Mouse (Mus musculus): Measurements from ENCODE around the gene Adprh. TPM values are rescaled to one million over a fixed set of nuclear protein-coding genes. Genes with fewer than 3 reads are reported as not detected.
A peak's percentile ranks its signal among the peaks of the same experiment; 100 is the strongest.
"Not testable (repeated sequence)": the region's sequence is repeated elsewhere in the genome, so short reads cannot be mapped to it uniquely, and the experiment has no call there.

Gene Adprh
- polyA plus RNA-seq, 1 experiment from 2014 or later = 88.6 TPM

GRCm38 (mm10) chr16:38477241-38477608, 24.7 kb upstream of the Adprh start:
- WGBS = 45% methylated on average over 14 of the region's 14 CpGs
- Histone ChIP-seq H3K4me3 (ENCODE audit: low read length) (peak overlapping the region; percentile 54), H3K9ac (ENCODE audit: low read length) (peak overlapping the region; percentile 79), H3K27ac (ENCODE audit: low read length) (peak overlapping the region; percentile 95), H3K4me2 (ENCODE audit: low read depth, low read length) (peak overlapping the region; percentile 85), H3K4me1 (ENCODE audit: control insufficient read depth, insufficient read depth, low read length) (peaks cover 12% of the 10 kb centered on the region)
- H3K27me3 ChIP-seq (ENCODE audit: control insufficient read depth, insufficient read depth, low read length); H3K36me3 ChIP-seq (ENCODE audit: control insufficient read depth, insufficient read depth); H3K9me3 ChIP-seq (replicated peaks; ENCODE audit: control insufficient read depth, low read length); ATAC-seq (replicated peaks; ENCODE audit: extremely low read depth, insufficient read depth, low FRiP score): not testable (repeated sequence)

- H3K36me3 ChIP-seq (ENCODE audit: control insufficient read depth, insufficient read depth) = no peaks in the 10 kb centered on the region
- peak; percentile 79 for ATAC-seq (replicated peaks; ENCODE audit: extremely low read depth, insufficient read depth, low FRiP score)
- peak overlapping the region; percentile 85 for H3K4me2 ChIP-seq (ENCODE audit: low read depth, low read length)
- no peaks in the 10 kb centered on the region for H3K27me3 ChIP-seq (ENCODE audit: control insufficient read depth, insufficient read depth, low read length)
- H3K9ac ChIP-seq (ENCODE audit: low read length) = peak overlapping the region; percentile 79
- H3K27ac ChIP-seq (ENCODE audit: low read length) = peak overlapping the region; percentile 95
- no peaks in the 10 kb centered on the region for H3K9me3 ChIP-seq (replicated peaks; ENCODE audit: control insufficient read depth, low read length)
- 6% methylated on average over 34 of the region's 34 CpGs for WGBS
- peaks cover 12% of the 10 kb centered on the region for H3K4me1 ChIP-seq (ENCODE audit: control insufficient read depth, insufficient read depth, low read length)
- peak overlapping the region; percentile 54 for H3K4me3 ChIP-seq (ENCODE audit: low read length)
These were observed 24.1 kb upstream of the Adprh start for GRCm38 (mm10) chr16:38476312-38477240.

- H3K27me3 ChIP-seq (ENCODE audit: control insufficient read depth, insufficient read depth, low read length) = no peaks in the 10 kb centered on the region
- H3K4me1 ChIP-seq (ENCODE audit: control insufficient read depth, insufficient read depth, low read length) = peaks cover 12% of the 10 kb centered on the region
- H3K9ac ChIP-seq (ENCODE audit: low read length) = peak overlapping the region; percentile 79
- peak overlapping the region; percentile 95 for H3K27ac ChIP-seq (ENCODE audit: low read length)
- WGBS = 25% methylated on average over 4 of the region's 4 CpGs
- H3K36me3 ChIP-seq (ENCODE audit: control insufficient read depth, insufficient read depth) = no peaks in the 10 kb centered on the region
- ATAC-seq (replicated peaks; ENCODE audit: extremely low read depth, insufficient read depth, low FRiP score) = peak; percentile 1; the same call in 1 of the 2 replicates
- H3K4me3 ChIP-seq (ENCODE audit: low read length) = peak overlapping the region; percentile 54
- peak overlapping the region; percentile 85 for H3K4me2 ChIP-seq (ENCODE audit: low read depth, low read length)
- H3K9me3 ChIP-seq (replicated peaks; ENCODE audit: control insufficient read depth, low read length) = no peaks in the 10 kb centered on the region
These were observed 23.3 kb upstream of the Adprh start for GRCm38 (mm10) chr16:38475681-38476311.

- 83% methylated on average over 9 of the region's 9 CpGs for WGBS
- Histone ChIP-seq H3K36me3 (ENCODE audit: control insufficient read depth, insufficient read depth) (no peaks in the 10 kb centered on the region), H3K9ac (ENCODE audit: low read length) (no peak overlapping the region), H3K4me1 (ENCODE audit: control insufficient read depth, insufficient read depth, low read length) (peaks cover 12% of the 10 kb centered on the region), H3K27me3 (ENCODE audit: control insufficient read depth, insufficient read depth, low read length) (no peaks in the 10 kb centered on the region), H3K4me3 (ENCODE audit: low read length) (no peak overlapping the region), H3K27ac (ENCODE audit: low read length) (no peak overlapping the region), H3K4me2 (ENCODE audit: low read depth, low read length) (no peak overlapping the region), H3K9me3 (replicated peaks; ENCODE audit: control insufficient read depth, low read length) (no peaks in the 10 kb centered on the region)
- no peak for ATAC-seq (replicated peaks; ENCODE audit: extremely low read depth, insufficient read depth, low FRiP score)
These were observed 22.3 kb upstream of the Adprh start for GRCm38 (mm10) chr16:38474677-38475286.

GRCm38 (mm10) chr16:38473661-38474060, 21.2 kb upstream of the Adprh start:
- no peak for ATAC-seq (replicated peaks; ENCODE audit: extremely low read depth, insufficient read depth, low FRiP score)
- peaks cover 12% of the 10 kb centered on the region for H3K4me1 ChIP-seq (ENCODE audit: control insufficient read depth, insufficient read depth, low read length)
- WGBS = 74% methylated on average over 5 of the region's 5 CpGs
- H3K4me3 ChIP-seq (ENCODE audit: low read length) = no peak overlapping the region
- H3K27me3 ChIP-seq (ENCODE audit: control insufficient read depth, insufficient read depth, low read length) = no peaks in the 10 kb centered on the region
- H3K27ac ChIP-seq (ENCODE audit: low read length) = no peak overlapping the region
- H3K9ac ChIP-seq (ENCODE audit: low read length) = no peak overlapping the region
- H3K4me2 ChIP-seq (ENCODE audit: low read depth, low read length) = no peak overlapping the region
- no peaks in the 10 kb centered on the region for H3K36me3 ChIP-seq (ENCODE audit: control insufficient read depth, insufficient read depth)
- no peaks in the 10 kb centered on the region for H3K9me3 ChIP-seq (replicated peaks; ENCODE audit: control insufficient read depth, low read length)

GRCm38 (mm10) chr16:38472507-38472873, 20.0 kb upstream of the Adprh start:
- Histone ChIP-seq H3K9ac (ENCODE audit: low read length) (no peak overlapping the region), H3K4me3 (ENCODE audit: low read length) (no peak overlapping the region), H3K4me2 (ENCODE audit: low read depth, low read length) (no peak overlapping the region), H3K27me3 (ENCODE audit: control insufficient read depth, insufficient read depth, low read length) (no peaks in the 10 kb centered on the region), H3K36me3 (ENCODE audit: control insufficient read depth, insufficient read depth) (no peaks in the 10 kb centered on the region), H3K27ac (ENCODE audit: low read length) (no peak overlapping the region), H3K4me1 (ENCODE audit: control insufficient read depth, insufficient read depth, low read length) (peaks cover 16% of the 10 kb centered on the region), H3K9me3 (replicated peaks; ENCODE audit: control insufficient read depth, low read length) (no peaks in the 10 kb centered on the region)
- WGBS = 79% methylated on average over 5 of the region's 5 CpGs
- no peak for ATAC-seq (replicated peaks; ENCODE audit: extremely low read depth, insufficient read depth, low FRiP score)

GRCm38 (mm10) chr16:38471697-38472506, 19.4 kb upstream of the Adprh start:
- no peak overlapping the region for H3K4me3 ChIP-seq (ENCODE audit: low read length)

GRCm38 (mm10) chr16:38469437-38469836, 16.9 kb upstream of the Adprh start:
- Histone ChIP-seq H3K9ac (ENCODE audit: low read length) (no peak overlapping the region), H3K4me2 (ENCODE audit: low read depth, low read length) (no peak overlapping the region), H3K9me3 (replicated peaks; ENCODE audit: control insufficient read depth, low read length) (no peaks in the 10 kb centered on the region), H3K4me3 (ENCODE audit: low read length) (no peak overlapping the region), H3K27ac (ENCODE audit: low read length) (no peak overlapping the region), H3K27me3 (ENCODE audit: control insufficient read depth, insufficient read depth, low read length) (no peaks in the 10 kb centered on the region), H3K36me3 (ENCODE audit: control insufficient read depth, insufficient read depth) (no peaks in the 10 kb centered on the region), H3K4me1 (ENCODE audit: control insufficient read depth, insufficient read depth, low read length) (peaks cover 3% of the 10 kb centered on the region)
- 78% methylated on average over 8 of the region's 8 CpGs for WGBS
- ATAC-seq (replicated peaks; ENCODE audit: extremely low read depth, insufficient read depth, low FRiP score) = no peak

More at GRCm38 (mm10) chr16:38471697-38472506, 19.4 kb upstream of the Adprh start:
- no peak overlapping the region for H3K4me2 ChIP-seq (ENCODE audit: low read depth, low read length)
- H3K9ac ChIP-seq (ENCODE audit: low read length) = no peak overlapping the region
- no peaks in the 10 kb centered on the region for H3K36me3 ChIP-seq (ENCODE audit: control insufficient read depth, insufficient read depth)
- H3K27me3 ChIP-seq (ENCODE audit: control insufficient read depth, insufficient read depth, low read length) = no peaks in the 10 kb centered on the region
- no peak overlapping the region for H3K27ac ChIP-seq (ENCODE audit: low read length)
- ATAC-seq (replicated peaks; ENCODE audit: extremely low read depth, insufficient read depth, low FRiP score) = no peak
- 70% methylated on average over 11 of the region's 11 CpGs for WGBS
- peaks cover 11% of the 10 kb centered on the region for H3K4me1 ChIP-seq (ENCODE audit: control insufficient read depth, insufficient read depth, low read length)
- H3K9me3 ChIP-seq (replicated peaks; ENCODE audit: control insufficient read depth, low read length) = no peaks in the 10 kb centered on the region
